8 mouse cellular contexts compared by ENCODE assay signal in genomic region chr1:106759572-106760435, GRCm38 (mm10). TPM values are rescaled to one million over a fixed set of nuclear protein-coding genes. Genes with fewer than 3 reads are reported as not detected.
DNase-seq lines count a peak whose midpoint lies in the region; ATAC-seq and TF ChIP-seq lines count a peak whose summit lies in the region.

Gene Kdsr, minus strand, starts transcription at chr1:106759727.

- peak; percentile 85 for DNase-seq in ES-E14 (ENCODE audit: low read depth, low spot score)
- DNase-seq in cerebellum, adult 11-12 months, result peak; percentile 97
- peak; percentile 96 for DNase-seq in heart, postnatal 25 days (ENCODE audit: low spot score)
- DNase-seq in layer of hippocampus, adult 18-20 months (ENCODE audit: low spot score in 2 of 2), result peak; percentile 98
- DNase-seq in lung, adult 2 months, result peak; percentile 93
- DNase-seq in thymus, adult 18-20 months, result peak; percentile 93 to 95

- peak within 1 kb of the TSS; percentile 6; the same call in 1 of the 2 replicates for H3K27ac ChIP-seq in ES-E14 (ENCODE audit: insufficient read depth, low read depth, low read length, poor library complexity, severe bottlenecking)
- H3K27ac ChIP-seq in forebrain, embryonic 15.5 days (replicated peaks), result peak within 1 kb of the TSS; percentile 87

- TF ChIP-seq POLR2A in lung, adult 2 months (IDR thresholded peaks at IDR 0.05; ENCODE audit: borderline replicate concordance, extremely low read depth, low read depth, low read length), result peak; percentile 97

- H3K4me2 ChIP-seq in forebrain, embryonic 15.5 days (replicated peaks), result peak within 1 kb of the TSS; percentile 93

- intact Hi-C loops in heart, postnatal 25 days (cut with DNase I), result no loop called here

- no peaks in the 10 kb centered on the region for H3K27me3 ChIP-seq in forebrain, embryonic 15.5 days

- ATAC-seq in forebrain, embryonic 15.5 days (replicated peaks), result peak; percentile 99
- ATAC-seq in neutrophil, adult 5-6 weeks (ENCODE audit: extremely low read depth, insufficient number of reproducible peaks, low FRiP score, poor library complexity, severe bottlenecking), result peak; percentile 95

- peaks cover 0 to 2% of the 10 kb centered on the region in 2 experiments; a peak in 1 of 4 replicates for H3K4me1 ChIP-seq in ES-E14 (ENCODE audit: control insufficient read depth in 2 of 2, insufficient read depth in 2 of 2, low read length in 2 of 2, poor library complexity in 1 of 2)
- peaks cover 13% of the 10 kb centered on the region for H3K4me1 ChIP-seq in forebrain, embryonic 15.5 days
- peaks cover 6% of the 10 kb centered on the region for H3K4me1 ChIP-seq in lung, adult 2 months (ENCODE audit: control insufficient read depth, insufficient read depth, low read length)

- peak within 1 kb of the TSS; percentile 84 for H3K9ac ChIP-seq in ES-E14 (ENCODE audit: insufficient read depth, low read depth, low read length, poor library complexity, severe bottlenecking)
- H3K9ac ChIP-seq in forebrain, embryonic 15.5 days (replicated peaks), result peak within 1 kb of the TSS; percentile 68

- 2% methylated on average over 51 of the region's 51 CpGs for WGBS in forebrain, embryonic 15.5 days
- under 1% methylated on average over 51 of the region's 51 CpGs for WGBS in lung, adult 2 months

- H3K4me3 ChIP-seq in ES-E14 (ENCODE audit: insufficient read depth in 1 of 2, low read depth in 1 of 2, low read length in 2 of 2, poor library complexity in 1 of 2, severe bottlenecking in 1 of 2), result peak within 1 kb of the TSS; percentile 76 to 87
- peak within 1 kb of the TSS; percentile 75 for H3K4me3 ChIP-seq in forebrain, embryonic 15.5 days
- H3K4me3 ChIP-seq in lung, adult 2 months (replicated peaks; ENCODE audit: extremely low read depth, low read depth, low read length), result peak within 1 kb of the TSS; percentile 86

- in situ Hi-C loops in ES-E14 (cut with MboI; ENCODE audit: low sequenced_read_pairs in 2 of 2, unreplicated experiment in 2 of 2), result no loop called here

- peaks cover 5% of the 10 kb centered on the region; the same call in 1 of the 2 replicates for H3K36me3 ChIP-seq in ES-E14 (ENCODE audit: control insufficient read depth, insufficient read depth, low read length, poor library complexity, severe bottlenecking)
- H3K36me3 ChIP-seq in forebrain, embryonic 15.5 days, result 0 out of 2 replicates have a peak, but pooled peaks cover 7% of the 10 kb centered on the region

- no peak for TF ChIP-seq CTCF in lung, adult 2 months (IDR thresholded peaks at IDR 0.05; ENCODE audit: insufficient read depth, low read length)

- no peaks in the 10 kb centered on the region for H3K9me3 ChIP-seq in ES-E14 (ENCODE audit: control insufficient read depth, insufficient read depth, low read depth, low read length)
- no peaks in the 10 kb centered on the region for H3K9me3 ChIP-seq in forebrain, embryonic 15.5 days

TF ChIP-seq in ES-E14, 5 proteins besides CTCF, POLR2A, EP300 and RAD21:
- TF ChIP-seq HCFC1 (IDR thresholded peaks at IDR 0.05; ENCODE audit: borderline replicate concordance, insufficient read depth, low read length), result peak; percentile 46; the same call in 1 of the 2 replicates
- TF ChIP-seq CHD2 (IDR thresholded peaks at IDR 0.05; ENCODE audit: low read depth, low read length), result no peak

RNA-seq across cellular contexts. Expression of gene Kdsr, which starts in this region (rescaled TPM):
- total RNA-seq in ES-E14 (2012; rRNA removed), result 29.9 and 38.3 TPM in 2 replicates
- 13.0 and 14.4 TPM in 2 replicates for polyA plus RNA-seq in forebrain, embryonic 15.5 days (2015; fragmentation: Nextera tagmentation; extraction: Ambion mirVana)
- 1 to 10 TPM; 6.1 to 6.9 TPM for total RNA-seq in heart, postnatal 25 days (2021)
- 10 to 100 TPM; 29.1 TPM for total RNA-seq in layer of hippocampus, adult 18-20 months (2021)
- polyA plus RNA-seq in lung, adult 2 months (2012; rRNA removed), result 10.0 and 23.5 TPM in 2 replicates
- 16.5 and 17.3 TPM in 2 replicates for total RNA-seq in neutrophil, adult 5-6 weeks (2017)

Comparison
In these comparisons a context has a peak if more than half of its experiments do, and no peak if none do; other contexts are left out.
1. Peak in every context shown above with its lines: DNase-seq, ATAC-seq, H3K4me3 ChIP-seq and H3K27ac ChIP-seq.